Mouse (Mus musculus): ENCODE data around the gene Phactr3. TPM values are rescaled to one million over a fixed set of nuclear protein-coding genes. Genes with fewer than 3 reads are reported as not detected.

Gene Phactr3
- total and polyA plus RNA-seq, 3 experiments = 0.39 to 1.3 (median 0.64) TPM

GRCm38 (mm10) chr2:178123466-178123865, 4.7 kb downstream of the Phactr3 start:
- Histone ChIP-seq H3K4me1 (ENCODE audit: control insufficient read depth, insufficient read depth, low read length) (no peaks in the 10 kb centered on the region), H3K27me3 (ENCODE audit: control insufficient read depth, insufficient read depth, low read length) (peaks cover 7% of the 10 kb centered on the region; the same call in 1 of the 2 replicates), H3K27ac (no peak overlapping the region), H3K36me3 (ENCODE audit: control insufficient read depth, insufficient read depth, low read length) (no peaks in the 10 kb centered on the region), H3K4me3 (no peak overlapping the region), H3K9ac (ENCODE audit: low read depth, low read length) (no peak overlapping the region), H3K79me2 (replicated peaks; ENCODE audit: control insufficient read depth, insufficient read depth, low read length) (no peaks in the 10 kb centered on the region)
- 69% methylated on average over 15 of the region's 15 CpGs for WGBS
- TF ChIP-seq POLR2A (IDR thresholded peaks at IDR 0.05; ENCODE audit: insufficient read depth, low read depth, low read length) (no peak), EP300 (IDR thresholded peaks at IDR 0.05; ENCODE audit: insufficient read depth, low read depth, low read length) (no peak), CTCF (IDR thresholded peaks at IDR 0.05) (no peak)
- intact Hi-C loops (cut with DNase I) = no loop called here
- no peak for DNase-seq

- intact Hi-C loops (cut with DNase I) = no loop called here
Measured at GRCm38 (mm10) chr2:178125427-178125826, 6.7 kb downstream of the Phactr3 start.

GRCm38 (mm10) chr2:178126041-178126820, 7.5 kb downstream of the Phactr3 start:
- Histone ChIP-seq H3K79me2 (replicated peaks; ENCODE audit: control insufficient read depth, insufficient read depth, low read length) (no peaks in the 10 kb centered on the region), H3K9ac (ENCODE audit: low read depth, low read length) (no peak overlapping the region), H3K4me3 (no peak overlapping the region), H3K36me3 (ENCODE audit: control insufficient read depth, insufficient read depth, low read length) (no peaks in the 10 kb centered on the region), H3K27me3 (ENCODE audit: control insufficient read depth, insufficient read depth, low read length) (no peaks in the 10 kb centered on the region), H3K27ac (no peak overlapping the region), H3K4me1 (ENCODE audit: control insufficient read depth, insufficient read depth, low read length) (no peaks in the 10 kb centered on the region)
- 85% methylated on average over 7 of the region's 7 CpGs for WGBS
- intact Hi-C loops (cut with DNase I) = no loop called here
- TF ChIP-seq CTCF (IDR thresholded peaks at IDR 0.05) = no peak
- DNase-seq = peak in 1 of 2 experiments; percentile 12

More at GRCm38 (mm10) chr2:178125427-178125826, 6.7 kb downstream of the Phactr3 start:
- DNase-seq = peak in 1 of 2 experiments; percentile 8
- Histone ChIP-seq H3K79me2 (replicated peaks; ENCODE audit: control insufficient read depth, insufficient read depth, low read length) (no peaks in the 10 kb centered on the region), H3K27me3 (ENCODE audit: control insufficient read depth, insufficient read depth, low read length) (no peaks in the 10 kb centered on the region), H3K4me1 (ENCODE audit: control insufficient read depth, insufficient read depth, low read length) (no peaks in the 10 kb centered on the region), H3K27ac (no peak overlapping the region), H3K4me3 (no peak overlapping the region), H3K36me3 (ENCODE audit: control insufficient read depth, insufficient read depth, low read length) (no peaks in the 10 kb centered on the region), H3K9ac (ENCODE audit: low read depth, low read length) (no peak overlapping the region)
- 80% methylated on average over 8 of the region's 8 CpGs for WGBS
- TF ChIP-seq CTCF (IDR thresholded peaks at IDR 0.05) (no peak), POLR2A (IDR thresholded peaks at IDR 0.05; ENCODE audit: insufficient read depth, low read depth, low read length) (no peak), EP300 (IDR thresholded peaks at IDR 0.05; ENCODE audit: insufficient read depth, low read depth, low read length) (no peak)

GRCm38 (mm10) chr2:178128594-178128993, 9.8 kb downstream of the Phactr3 start:
- H3K36me3 ChIP-seq (ENCODE audit: control insufficient read depth, insufficient read depth, low read length) = no peaks in the 10 kb centered on the region
- H3K27me3 ChIP-seq (ENCODE audit: control insufficient read depth, insufficient read depth, low read length) = no peaks in the 10 kb centered on the region
- intact Hi-C loops (cut with DNase I) = no loop called here
- H3K4me3 ChIP-seq = no peak overlapping the region
- H3K4me1 ChIP-seq (ENCODE audit: control insufficient read depth, insufficient read depth, low read length) = no peaks in the 10 kb centered on the region
- peak in 1 of 2 experiments; percentile 11 for DNase-seq
- H3K27ac ChIP-seq = no peak overlapping the region
- no peak overlapping the region for H3K9ac ChIP-seq (ENCODE audit: low read depth, low read length)
- H3K79me2 ChIP-seq (replicated peaks; ENCODE audit: control insufficient read depth, insufficient read depth, low read length) = no peaks in the 10 kb centered on the region
- WGBS = 70% methylated on average over 5 of the region's 5 CpGs
- TF ChIP-seq CTCF (IDR thresholded peaks at IDR 0.05) (no peak), POLR2A (IDR thresholded peaks at IDR 0.05; ENCODE audit: insufficient read depth, low read depth, low read length) (no peak), EP300 (IDR thresholded peaks at IDR 0.05; ENCODE audit: insufficient read depth, low read depth, low read length) (no peak)

- 55% methylated on average over 4 of the region's 4 CpGs for WGBS
Measured at GRCm38 (mm10) chr2:178129161-178129560, 10.4 kb downstream of the Phactr3 start.

GRCm38 (mm10) chr2:178129676-178130075, 10.9 kb downstream of the Phactr3 start:
- Histone ChIP-seq H3K27ac (no peak overlapping the region), H3K4me3 (no peak overlapping the region), H3K27me3 (ENCODE audit: control insufficient read depth, insufficient read depth, low read length) (no peaks in the 10 kb centered on the region), H3K79me2 (replicated peaks; ENCODE audit: control insufficient read depth, insufficient read depth, low read length) (no peaks in the 10 kb centered on the region), H3K36me3 (ENCODE audit: control insufficient read depth, insufficient read depth, low read length) (no peaks in the 10 kb centered on the region), H3K9ac (ENCODE audit: low read depth, low read length) (no peak overlapping the region), H3K4me1 (ENCODE audit: control insufficient read depth, insufficient read depth, low read length) (no peaks in the 10 kb centered on the region)
- intact Hi-C loops (cut with DNase I) = no loop called here
- DNase-seq = peak in 1 of 2 experiments; percentile 4
- WGBS = 81% methylated on average over 2 of the region's 2 CpGs
- TF ChIP-seq CTCF (IDR thresholded peaks at IDR 0.05) (no peak), EP300 (IDR thresholded peaks at IDR 0.05; ENCODE audit: insufficient read depth, low read depth, low read length) (no peak), POLR2A (IDR thresholded peaks at IDR 0.05; ENCODE audit: insufficient read depth, low read depth, low read length) (no peak)

More at GRCm38 (mm10) chr2:178129161-178129560, 10.4 kb downstream of the Phactr3 start:
- Histone ChIP-seq H3K79me2 (replicated peaks; ENCODE audit: control insufficient read depth, insufficient read depth, low read length) (no peaks in the 10 kb centered on the region), H3K27me3 (ENCODE audit: control insufficient read depth, insufficient read depth, low read length) (no peaks in the 10 kb centered on the region), H3K36me3 (ENCODE audit: control insufficient read depth, insufficient read depth, low read length) (no peaks in the 10 kb centered on the region), H3K4me3 (no peak overlapping the region), H3K27ac (no peak overlapping the region), H3K4me1 (ENCODE audit: control insufficient read depth, insufficient read depth, low read length) (no peaks in the 10 kb centered on the region), H3K9ac (ENCODE audit: low read depth, low read length) (no peak overlapping the region)
- no peak for DNase-seq
- TF ChIP-seq POLR2A (IDR thresholded peaks at IDR 0.05; ENCODE audit: insufficient read depth, low read depth, low read length) (no peak), EP300 (IDR thresholded peaks at IDR 0.05; ENCODE audit: insufficient read depth, low read depth, low read length) (no peak), CTCF (IDR thresholded peaks at IDR 0.05) (no peak)
- intact Hi-C loops (cut with DNase I) = no loop called here

Data from heart, adult 2 months (tissue).